Comparison of ENCODE assay signal across 34 mouse cellular contexts in genomic region chr8:128563744-128564143, GRCm38 (mm10).
DNase-seq lines count a peak whose midpoint lies in the region; ATAC-seq and TF ChIP-seq lines count a peak whose summit lies in the region.
"Had no signal": no experiment of that assay in that cellular context is flagged by ENCODE, and none has a peak within 500 bp of the region (broad histone marks: within the 10 kb centered on the region; RNA-seq: fewer than 3 reads in every experiment).

No protein-coding gene starts in this region.

- ATAC-seq in heart, embryonic 12.5 days (ENCODE audit: insufficient number of reproducible peaks, low FRiP score): no peak
- no peak for ATAC-seq in intestine, embryonic 16.5 days
- ATAC-seq: activated CD4-positive, CD25-positive, alpha-beta regulatory T cell, adult 4 months; forebrain, embryonic 15.5 days; hindbrain, postnatal 0 days; intestine, embryonic 15.5 days had no signal

- H3K4me1 ChIP-seq in heart, embryonic 12.5 days (replicated peaks): 0 out of 2 replicates have a peak, but pooled peaks cover 4% of the 10 kb centered on the region
- no peaks in the 10 kb centered on the region for H3K4me1 ChIP-seq in intestine, embryonic 16.5 days (ENCODE audit: control insufficient read depth, insufficient read depth, low read length)
- H3K4me1 ChIP-seq: embryonic facial prominence, embryonic 13.5 days; forebrain, embryonic 10.5 days; forebrain, embryonic 15.5 days; hindbrain, embryonic 12.5 days; intestine, embryonic 15.5 days; limb, embryonic 12.5 days; liver, embryonic 15.5 days; lung, embryonic 15.5 days; stomach, embryonic 15.5 days had no signal

- H3K4me2 ChIP-seq in heart, embryonic 12.5 days: no peak overlapping the region
- no peak overlapping the region for H3K4me2 ChIP-seq in intestine, embryonic 16.5 days (ENCODE audit: low read depth, low read length)
- H3K4me2 ChIP-seq: embryonic facial prominence, embryonic 13.5 days; forebrain, embryonic 15.5 days; heart, embryonic 13.5 days; hindbrain, embryonic 12.5 days; intestine, embryonic 15.5 days; limb, embryonic 12.5 days; liver, embryonic 15.5 days; lung, embryonic 15.5 days; midbrain, embryonic 12.5 days; stomach, embryonic 15.5 days had no signal

- 71% methylated on average over 3 of the region's 3 CpGs for WGBS in heart, embryonic 12.5 days
- WGBS in intestine, embryonic 16.5 days: 66% methylated on average over 3 of the region's 3 CpGs

- intact Hi-C loops in gastrocnemius, adult 2 months (cut with DNase I): no loop called here

- TF ChIP-seq CTCF in gastrocnemius, adult 2 months (IDR thresholded peaks at IDR 0.05): no peak

- H3K9me3 ChIP-seq in heart, embryonic 12.5 days (replicated peaks): 0 out of 2 replicates have a peak, but pooled peaks cover 3% of the 10 kb centered on the region
- no peaks in the 10 kb centered on the region for H3K9me3 ChIP-seq in intestine, embryonic 16.5 days (ENCODE audit: control insufficient read depth, low read length)
- H3K9me3 ChIP-seq: embryonic facial prominence, embryonic 13.5 days; forebrain, embryonic 10.5 days; forebrain, embryonic 15.5 days; heart, embryonic 13.5 days; hindbrain, embryonic 12.5 days; intestine, embryonic 15.5 days; limb, embryonic 12.5 days; liver, embryonic 15.5 days; lung, embryonic 15.5 days; midbrain, embryonic 12.5 days; stomach, embryonic 15.5 days had no signal

- no peaks in the 10 kb centered on the region for H3K36me3 ChIP-seq in heart, embryonic 12.5 days
- no peaks in the 10 kb centered on the region for H3K36me3 ChIP-seq in intestine, embryonic 16.5 days (ENCODE audit: control insufficient read depth, insufficient read depth, low read length)
- H3K36me3 ChIP-seq: embryonic facial prominence, embryonic 13.5 days; forebrain, embryonic 10.5 days; forebrain, embryonic 15.5 days; heart, embryonic 13.5 days; hindbrain, embryonic 12.5 days; intestine, embryonic 15.5 days; limb, embryonic 12.5 days; liver, embryonic 15.5 days; lung, embryonic 15.5 days; midbrain, embryonic 12.5 days; stomach, embryonic 15.5 days had no signal

- peak overlapping the region; percentile 80 for H3K27ac ChIP-seq in gastrocnemius, adult 2 months
- no peak overlapping the region for H3K27ac ChIP-seq in heart, embryonic 12.5 days (ENCODE audit: poor library complexity, severe bottlenecking)
- H3K27ac ChIP-seq in intestine, embryonic 16.5 days (ENCODE audit: low read length): no peak overlapping the region
- H3K27ac ChIP-seq: embryonic facial prominence, embryonic 13.5 days; forebrain, embryonic 10.5 days; forebrain, embryonic 15.5 days; heart, embryonic 13.5 days; hindbrain, embryonic 12.5 days; hindbrain, postnatal 0 days; intestine, embryonic 15.5 days; limb, embryonic 12.5 days; liver, embryonic 15.5 days; lung, embryonic 15.5 days; midbrain, embryonic 12.5 days; stomach, embryonic 15.5 days had no signal

- no peak overlapping the region for H3K9ac ChIP-seq in heart, embryonic 12.5 days
- H3K9ac ChIP-seq in intestine, embryonic 16.5 days (ENCODE audit: low read depth, low read length): no peak overlapping the region
- H3K9ac ChIP-seq: embryonic facial prominence, embryonic 13.5 days; forebrain, embryonic 15.5 days; heart, embryonic 13.5 days; hindbrain, embryonic 12.5 days; intestine, embryonic 15.5 days; limb, embryonic 12.5 days; liver, embryonic 15.5 days; lung, embryonic 15.5 days; midbrain, embryonic 12.5 days; stomach, embryonic 15.5 days had no signal

- DNase-seq in gastrocnemius, adult 2 months: no peak
- no peak for DNase-seq in gastrocnemius, postnatal 4 days (ENCODE audit: low spot score in 2 of 2)
- peak; percentile 68 for DNase-seq in heart, adult 8-10 months (ENCODE audit: low spot score)
- DNase-seq in embryo, embryonic 9.5 days (ENCODE audit: extremely low spot score): peak; percentile 24
- DNase-seq in skeletal muscle tissue, adult 2 months (ENCODE audit: low read depth, low spot score): peak; percentile 15
- DNase-seq in testis, postnatal 10 days (ENCODE audit: low spot score): no peak
- DNase-seq: adrenal gland, adult 2 months; adrenal gland, postnatal 36 days; cerebellum, adult 2 months; cerebellum, postnatal 14 days; kidney, adult 8-10 months; kidney, postnatal 10 days; layer of hippocampus, adult 9-11 months; retina, postnatal 1 day; right cerebral cortex, postnatal 14 days; thymus, adult 18-20 months; thymus, postnatal 36 days had no signal

- no peak overlapping the region for H3K4me3 ChIP-seq in gastrocnemius, adult 2 months
- no peak overlapping the region for H3K4me3 ChIP-seq in heart, embryonic 12.5 days
- no peak overlapping the region for H3K4me3 ChIP-seq in intestine, embryonic 16.5 days (ENCODE audit: low read length)
- H3K4me3 ChIP-seq: embryonic facial prominence, embryonic 13.5 days; forebrain, embryonic 10.5 days; forebrain, embryonic 15.5 days; heart, embryonic 13.5 days; hindbrain, embryonic 12.5 days; intestine, embryonic 15.5 days; limb, embryonic 12.5 days; liver, embryonic 15.5 days; lung, embryonic 15.5 days; midbrain, embryonic 12.5 days; myocyte; stomach, embryonic 15.5 days had no signal

- H3K27me3 ChIP-seq in heart, embryonic 12.5 days (replicated peaks): no peaks in the 10 kb centered on the region
- no peaks in the 10 kb centered on the region for H3K27me3 ChIP-seq in intestine, embryonic 16.5 days (replicated peaks; ENCODE audit: control insufficient read depth, insufficient read depth, low read length)
- H3K27me3 ChIP-seq: CH12.LX; embryonic facial prominence, embryonic 13.5 days; forebrain, embryonic 15.5 days; heart, embryonic 13.5 days; hindbrain, embryonic 12.5 days; intestine, embryonic 15.5 days; limb, embryonic 12.5 days; liver, embryonic 15.5 days; lung, embryonic 15.5 days; midbrain, embryonic 12.5 days; stomach, embryonic 15.5 days had no signal

Comparison
In these comparisons a context has a peak if more than half of its experiments do, and no peak if none do; other contexts are left out.
1. DNase-seq: peak in heart, adult 8-10 months (single experiment), embryo, embryonic 9.5 days (single experiment) and skeletal muscle tissue, adult 2 months (single experiment); none in gastrocnemius, adult 2 months (single experiment), gastrocnemius, postnatal 4 days (0 of 2) and testis, postnatal 10 days (single experiment).